Mouse (Mus musculus): ENCODE data around the gene Samd4b. TPM values are rescaled to one million over a fixed set of nuclear protein-coding genes. Genes with fewer than 3 reads are reported as not detected.
"Not testable (repeated sequence)": the region's sequence is repeated elsewhere in the genome, so short reads cannot be mapped to it uniquely, and the experiment has no call there.

Samd4b gene
- total RNA-seq (2021): 10 to 100 TPM; 67.8 to 80.1 TPM
- long read RNA-seq, experiment 1, full-length matches to known transcripts: 49 of 103 reads
- long read RNA-seq, experiment 1, partial matches to known transcripts: 28 of 103 reads
- long read RNA-seq, experiment 1, other reads (novel, unspliced or antisense): 26 of 103 reads
- long read RNA-seq, experiment 2, full-length matches to known transcripts: 26 of 52 reads
- long read RNA-seq, experiment 2, partial matches to known transcripts: 15 of 52 reads
- long read RNA-seq, experiment 2, other reads (novel, unspliced or antisense): 11 of 52 reads

DNA sequence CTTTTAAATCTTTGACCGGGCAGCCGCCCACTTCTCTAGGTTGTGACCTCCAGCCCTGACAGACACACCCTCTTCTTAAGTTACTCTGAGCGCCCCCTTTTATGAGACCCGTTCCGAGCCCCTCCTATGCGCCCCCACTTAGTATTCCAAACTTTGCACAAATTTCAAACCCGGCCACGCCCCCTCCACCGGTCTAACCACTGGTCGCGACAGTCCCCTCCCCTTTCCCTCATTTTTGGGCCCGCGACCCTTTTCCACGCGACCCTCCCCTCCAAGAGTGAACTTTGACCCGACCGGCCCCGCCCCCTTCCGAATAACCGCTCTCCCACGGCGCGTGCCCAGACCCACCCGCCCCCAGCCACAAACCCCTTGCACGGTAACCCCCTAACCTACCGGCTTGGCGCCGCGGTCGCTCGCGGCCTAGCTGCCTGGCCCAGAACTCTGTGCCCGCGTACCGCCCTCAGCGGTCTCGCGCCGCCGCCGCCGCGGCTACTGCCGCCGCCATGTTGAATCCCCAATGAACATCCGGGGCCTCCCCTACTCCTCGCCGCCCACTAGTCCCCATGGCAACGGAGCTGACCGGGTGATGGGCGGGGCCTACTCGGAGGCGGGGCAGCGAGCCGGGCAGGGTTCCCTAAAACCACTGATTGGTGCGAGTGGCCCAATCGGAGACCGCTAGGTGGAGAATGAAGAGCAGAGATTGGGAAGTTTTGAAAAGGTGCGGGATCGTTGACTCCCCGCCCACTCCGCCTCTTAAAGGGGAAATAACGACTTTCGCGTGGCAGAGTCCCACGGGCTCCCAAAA, at the start of gene Samd4b, which contains the start of gene Pak4:
TSS of gene Samd4b (minus strand) at position 503 of the 805 bp plus-strand sequence.
TSS of gene Pak4 (minus strand) at position 544 of the 805 bp plus-strand sequence.
- DNase-seq (ENCODE audit: low spot score in 2 of 2): peak; percentile 99

DNA sequence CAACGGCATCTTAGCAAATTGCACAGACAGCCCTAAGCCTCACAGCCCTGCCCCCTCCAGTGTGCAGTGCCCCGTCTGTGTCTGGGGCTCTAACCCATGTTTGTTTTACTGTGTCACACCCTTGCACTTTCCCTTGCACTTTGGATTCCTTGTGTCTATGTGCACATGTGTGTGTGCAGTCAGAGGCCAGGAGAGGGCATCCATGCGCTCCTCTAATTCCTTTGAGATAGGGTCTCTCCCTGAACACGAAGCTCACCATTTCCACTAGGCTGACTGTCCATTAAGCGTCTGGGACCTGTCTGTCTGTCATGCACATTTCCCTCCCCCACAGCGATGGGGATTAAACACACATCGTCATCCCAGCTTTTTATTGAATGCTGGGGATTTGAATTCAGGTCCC, 49.1 kb upstream of the Samd4b start:
- no peak for DNase-seq (ENCODE audit: low spot score in 2 of 2)

DNA sequence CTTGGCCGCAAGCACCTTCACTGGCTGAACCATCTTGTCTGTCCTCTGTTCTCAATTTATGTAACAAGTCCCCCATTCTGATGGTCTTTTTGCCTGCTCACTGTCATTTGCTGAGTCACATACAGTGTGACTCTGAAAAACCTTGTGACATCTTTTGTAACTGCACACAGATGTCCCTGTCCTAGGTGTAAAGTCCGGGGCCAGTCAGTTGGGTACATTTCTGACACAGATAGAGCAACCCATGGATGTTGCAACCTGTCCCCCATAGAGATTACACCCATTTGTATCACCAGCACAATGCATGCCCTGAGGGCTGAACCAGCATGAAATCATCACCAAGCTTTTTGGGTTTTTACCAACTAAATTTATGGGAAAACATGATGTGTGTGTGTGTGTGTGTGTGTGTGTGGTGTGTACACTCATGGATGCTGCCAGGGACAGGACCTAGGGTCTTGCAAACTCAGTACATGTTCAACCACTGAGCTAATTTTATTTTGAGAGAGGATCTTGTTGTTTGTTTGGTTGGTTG, 48.1 kb upstream of the Samd4b start:
- DNase-seq (ENCODE audit: low spot score in 2 of 2): no peak

DNA sequence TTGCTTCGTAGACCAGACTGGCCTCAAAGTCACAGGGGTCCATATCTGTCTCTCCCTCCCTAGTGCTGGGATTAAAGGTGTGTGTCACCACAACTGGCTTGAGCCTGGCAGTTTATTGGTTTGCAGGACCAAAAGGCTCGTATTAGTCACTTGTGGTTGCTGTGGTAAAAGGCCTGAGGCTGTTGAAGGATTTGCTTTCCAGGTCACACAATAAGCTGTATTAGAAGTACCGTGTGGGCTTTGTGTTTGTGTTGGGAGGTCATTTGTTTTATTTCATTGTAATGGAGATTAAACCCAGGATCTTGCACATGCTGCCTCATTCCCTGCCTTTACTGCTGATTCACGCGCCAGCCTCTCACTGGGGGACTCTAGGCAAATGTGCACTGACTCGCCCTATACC, 47.4 kb upstream of the Samd4b start:
- DNase-seq (ENCODE audit: low spot score in 2 of 2): no peak

DNA sequence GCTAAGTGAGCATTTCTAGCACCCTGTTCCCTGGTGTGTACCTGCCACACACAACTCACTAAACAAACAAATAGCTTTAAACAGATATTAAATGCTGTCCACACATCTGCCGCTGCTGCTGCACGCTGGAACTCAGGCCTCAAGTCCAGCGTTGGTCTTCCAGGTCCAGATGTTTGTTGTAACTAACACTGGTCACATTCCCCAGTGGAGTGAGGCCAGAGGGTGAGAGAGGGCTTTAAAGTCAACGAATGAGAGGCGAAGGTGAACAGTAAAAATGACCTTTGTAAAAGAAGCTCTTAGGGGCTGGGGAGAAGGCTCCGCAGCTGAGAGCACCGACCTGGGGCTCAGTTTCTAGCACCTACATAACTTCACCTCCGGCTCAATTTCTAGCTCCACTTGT, 43.6 kb upstream of the Samd4b start:
- no peak for DNase-seq (ENCODE audit: low spot score in 2 of 2)

DNA sequence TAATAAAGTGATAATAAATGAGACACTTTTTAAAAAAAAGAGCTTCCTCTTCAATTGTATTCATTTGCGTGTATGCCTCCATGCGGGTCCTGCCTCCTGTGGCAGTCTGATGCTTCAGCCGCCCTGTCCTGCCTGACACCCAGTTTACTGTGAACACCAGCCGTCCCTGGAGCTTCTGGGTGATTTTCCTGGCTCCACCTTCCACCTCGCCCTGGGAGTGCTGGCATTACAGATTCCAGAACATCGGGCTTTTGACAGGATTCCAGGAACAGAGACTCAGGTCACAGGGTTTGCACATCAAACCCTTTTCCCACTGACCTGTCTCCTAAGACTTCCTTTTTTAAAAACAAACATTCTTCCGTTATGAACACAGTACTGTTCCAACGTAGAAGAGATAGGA, 39.6 kb upstream of the Samd4b start:
- no peak for DNase-seq (ENCODE audit: low spot score in 2 of 2)

DNA sequence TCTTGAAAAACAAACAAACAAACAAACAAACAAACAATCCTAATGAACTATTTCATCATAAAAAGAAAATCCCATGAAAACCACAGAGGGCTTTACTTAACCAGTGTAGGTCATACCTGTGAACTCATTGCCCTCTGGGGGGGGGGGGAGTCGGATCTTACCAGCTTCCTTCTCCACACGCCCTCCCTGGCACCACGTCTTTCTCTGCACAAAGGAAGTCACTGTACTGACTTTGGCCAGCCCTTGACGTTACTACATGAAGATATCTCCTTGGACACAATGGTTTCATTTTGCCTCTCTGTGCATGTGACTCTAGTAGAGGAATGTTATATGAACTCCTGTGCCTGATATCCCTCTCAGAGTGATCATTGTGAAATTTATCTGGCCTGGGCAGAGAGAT, 36.2 kb upstream of the Samd4b start:
- no peak for DNase-seq (ENCODE audit: low spot score in 2 of 2)

DNA sequence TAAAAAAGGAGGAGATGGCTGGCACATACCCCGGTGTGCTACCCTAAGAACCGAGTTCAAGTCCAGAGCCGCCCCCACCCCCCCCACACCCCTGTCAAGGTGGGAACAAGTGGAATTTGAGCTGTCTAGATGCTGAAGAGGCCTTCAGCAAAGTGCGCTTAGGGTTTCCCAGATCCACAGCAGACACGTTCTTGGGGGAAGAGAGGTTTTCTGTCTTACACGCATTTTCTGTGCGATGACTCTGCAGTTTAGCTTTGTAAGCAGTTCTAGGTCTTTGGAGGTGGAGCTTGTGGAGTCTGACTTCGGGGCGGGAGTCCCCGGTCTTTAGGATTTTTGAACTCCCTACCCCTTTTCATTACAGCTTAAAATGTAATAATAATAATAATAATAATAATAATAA, 33.1 kb upstream of the Samd4b start, which contains the start of gene Acp7:
TSS of gene Acp7 (minus strand) at position 260 of the 400 bp plus-strand sequence.
- no peak for DNase-seq (ENCODE audit: low spot score in 2 of 2)

DNA sequence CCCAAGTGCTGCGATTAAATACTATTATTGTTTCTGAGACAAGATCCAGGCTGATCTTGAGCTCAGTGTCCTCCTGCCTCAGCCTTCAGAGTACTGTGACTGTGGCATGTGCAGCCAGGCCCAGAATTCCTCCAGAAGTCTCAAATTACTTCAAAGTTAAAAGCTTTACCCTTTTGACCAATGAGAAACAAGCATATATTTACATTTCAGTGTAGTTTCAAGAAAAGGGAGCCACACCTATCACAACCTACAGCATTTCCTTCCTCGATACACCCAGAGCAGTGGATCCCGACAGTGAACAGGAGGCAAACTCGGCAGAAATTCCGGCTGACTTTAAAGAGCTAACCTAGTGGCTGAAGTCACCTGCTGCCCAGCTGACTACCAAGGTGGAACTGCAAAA, 26.8 kb upstream of the Samd4b start:
- DNase-seq (ENCODE audit: low spot score in 2 of 2): no peak

DNA sequence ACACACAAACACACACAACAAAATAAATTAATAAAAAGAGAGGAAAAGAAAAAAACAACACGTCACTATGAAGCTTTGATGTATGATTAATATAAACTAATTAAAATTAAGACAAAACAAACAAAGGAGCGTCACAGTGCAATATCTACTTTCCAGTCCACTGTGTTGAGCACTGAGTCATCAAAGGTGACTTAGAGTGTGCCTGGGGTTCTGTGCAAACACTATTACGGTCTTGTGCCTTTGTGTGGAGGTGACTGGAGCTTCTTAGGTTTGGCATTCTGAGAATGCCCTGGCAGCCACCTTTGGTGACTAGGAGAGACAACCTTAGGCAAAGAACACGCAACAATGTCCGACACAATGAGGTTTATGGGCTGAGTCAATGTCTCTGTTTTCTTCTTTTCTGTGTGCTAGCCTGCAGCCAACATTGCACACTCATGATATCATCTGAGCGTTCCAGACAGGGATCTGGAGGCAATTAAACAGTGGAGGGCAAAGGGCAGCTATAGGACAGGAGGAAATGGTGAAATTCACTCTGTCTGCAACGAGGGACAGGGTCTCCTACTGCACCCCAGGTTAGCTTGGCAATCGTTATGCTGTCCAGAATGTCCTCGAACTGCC, 21.3 kb upstream of the Samd4b start:
- DNase-seq (ENCODE audit: low spot score in 2 of 2): no peak

DNA sequence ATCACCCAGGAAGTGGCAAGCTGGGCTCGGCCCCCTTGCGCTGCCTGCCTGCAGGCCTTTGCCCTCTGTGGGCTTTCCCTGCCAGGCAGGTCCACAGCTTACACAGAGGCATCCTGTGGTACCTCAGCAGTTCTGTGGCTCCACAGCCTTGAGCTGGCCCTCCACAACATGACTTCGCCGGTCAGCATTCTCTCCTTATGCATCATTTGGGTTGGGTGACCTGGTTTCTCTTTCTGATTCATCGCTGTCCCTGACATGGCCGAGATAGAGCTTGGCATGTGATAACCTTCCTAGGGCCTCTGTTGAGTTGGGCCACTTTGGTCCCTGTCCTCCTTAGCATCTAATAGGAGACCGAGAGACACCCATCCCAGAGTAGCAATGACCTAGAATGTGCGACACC, 8.0 kb upstream of the Samd4b start:
- no peak for DNase-seq (ENCODE audit: low spot score in 2 of 2)

DNA sequence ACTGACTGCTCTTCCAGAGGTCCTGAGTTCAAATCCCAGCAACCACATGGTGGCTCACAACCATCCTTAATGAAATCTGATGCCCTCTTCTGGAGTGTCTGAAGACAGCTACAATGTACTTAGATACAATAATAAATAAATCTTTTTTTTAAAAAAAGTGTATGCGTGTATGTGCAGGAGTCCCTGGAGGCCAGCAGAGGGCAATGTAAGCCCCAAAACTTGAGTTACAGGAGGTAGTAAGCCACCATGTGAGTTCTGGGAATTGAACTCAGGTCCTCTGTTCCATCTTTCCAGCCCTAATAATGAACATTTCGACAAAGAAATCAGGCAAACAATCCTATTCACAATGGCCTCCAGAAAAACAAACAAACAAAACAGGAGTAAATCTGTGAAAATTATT, 5.8 kb upstream of the Samd4b start:
- DNase-seq (ENCODE audit: low spot score in 2 of 2): not testable (repeated sequence)

DNA sequence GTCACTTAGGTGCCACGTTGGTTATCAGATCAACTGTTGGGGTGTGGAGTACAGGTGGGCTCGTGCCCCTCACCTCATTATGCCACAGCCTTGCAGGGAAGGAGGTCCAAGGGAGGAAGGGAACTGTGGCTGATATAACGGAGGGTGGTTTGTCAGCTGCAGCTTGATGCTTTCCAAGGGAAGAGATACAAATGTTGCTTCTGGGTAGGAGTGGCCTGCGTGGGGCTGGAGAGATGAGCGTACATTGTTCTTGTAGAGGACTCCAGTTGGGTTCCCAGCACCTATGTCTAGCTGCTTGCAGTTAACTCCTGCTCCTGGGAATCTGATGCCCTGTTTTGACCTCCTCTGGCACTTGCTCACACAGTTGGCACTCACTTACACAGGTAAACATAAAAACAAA, 5.2 kb upstream of the Samd4b start:
- no peak for DNase-seq (ENCODE audit: low spot score in 2 of 2)

DNA sequence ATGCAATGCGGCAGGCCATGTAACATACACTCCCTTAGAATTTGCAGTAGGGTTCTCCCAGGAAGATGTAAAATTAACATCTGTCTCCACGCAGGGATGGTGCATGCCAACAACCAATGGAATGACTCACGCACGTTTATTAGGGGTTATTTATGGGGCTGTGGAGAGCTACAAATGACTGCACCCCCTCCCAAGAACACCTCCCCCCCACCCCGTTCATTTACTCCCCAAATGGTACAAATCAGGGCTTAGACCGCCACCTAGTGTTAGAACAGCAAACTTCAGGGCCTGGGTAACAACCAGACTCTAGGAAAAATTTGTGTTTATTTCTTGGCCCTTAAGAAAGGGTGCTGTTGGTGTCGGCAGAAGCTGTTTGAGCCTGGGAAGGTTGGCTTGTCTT, 3.7 kb upstream of the Samd4b start:
- DNase-seq (ENCODE audit: low spot score in 2 of 2): peak; percentile 65 to 74

DNA sequence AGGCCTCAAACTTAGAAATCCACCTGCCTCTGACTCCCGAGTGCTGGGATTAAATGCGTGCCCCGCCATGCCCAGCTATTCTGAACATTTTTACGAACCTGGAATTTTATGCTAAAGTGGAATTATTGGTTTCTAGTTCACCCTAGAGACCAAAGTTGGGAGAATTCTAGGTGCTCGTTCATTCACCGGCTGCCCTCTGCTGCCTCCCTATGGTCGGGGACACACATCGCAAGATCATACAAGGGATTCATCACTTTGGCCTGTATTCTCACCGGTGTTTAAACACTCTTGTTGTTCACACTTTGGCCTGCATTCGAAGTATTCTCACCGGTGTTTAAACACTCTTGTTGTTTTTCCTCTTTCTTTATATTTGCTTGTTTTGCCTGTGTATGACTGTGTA, 3.1 kb upstream of the Samd4b start:
- DNase-seq (ENCODE audit: low spot score in 2 of 2): peak; percentile 77 to 84

DNA sequence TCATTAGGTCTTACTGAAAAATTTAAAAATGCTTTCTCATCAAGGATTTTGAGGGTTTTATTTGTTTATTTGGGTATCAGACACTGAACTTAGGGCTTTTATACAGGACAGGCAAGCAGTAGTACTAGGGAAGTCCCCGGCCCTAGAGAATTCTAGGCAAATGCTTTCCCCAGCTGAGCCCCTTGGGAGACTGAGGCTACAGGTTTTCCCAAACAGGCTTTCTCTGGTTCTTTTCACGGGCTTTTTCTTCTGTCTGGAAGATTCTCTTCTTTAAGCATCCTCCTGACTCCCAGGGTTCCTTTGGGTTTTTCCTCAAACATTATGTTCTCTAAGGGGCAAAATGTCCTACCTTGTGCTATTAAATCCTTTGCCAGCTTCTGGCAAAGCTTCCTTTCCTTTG, 1.0 kb upstream of the Samd4b start:
- no peak for DNase-seq (ENCODE audit: low spot score in 2 of 2)

DNA sequence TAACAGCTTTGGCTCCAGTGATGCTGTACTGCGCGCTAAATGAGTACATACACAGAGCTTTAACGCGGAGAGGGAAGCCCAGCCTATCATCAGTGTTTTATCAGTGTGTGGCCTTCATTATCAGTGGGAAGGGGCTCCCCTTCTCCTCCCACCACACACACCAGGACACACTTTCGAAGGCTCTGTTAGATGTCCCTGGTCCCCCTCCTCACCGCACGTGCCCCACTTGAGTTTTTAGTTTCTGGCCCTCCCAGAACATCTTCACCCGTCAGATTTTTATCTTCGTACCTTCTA, 720 bp downstream of the Samd4b start:
- no peak for DNase-seq (ENCODE audit: low spot score in 2 of 2)

DNA sequence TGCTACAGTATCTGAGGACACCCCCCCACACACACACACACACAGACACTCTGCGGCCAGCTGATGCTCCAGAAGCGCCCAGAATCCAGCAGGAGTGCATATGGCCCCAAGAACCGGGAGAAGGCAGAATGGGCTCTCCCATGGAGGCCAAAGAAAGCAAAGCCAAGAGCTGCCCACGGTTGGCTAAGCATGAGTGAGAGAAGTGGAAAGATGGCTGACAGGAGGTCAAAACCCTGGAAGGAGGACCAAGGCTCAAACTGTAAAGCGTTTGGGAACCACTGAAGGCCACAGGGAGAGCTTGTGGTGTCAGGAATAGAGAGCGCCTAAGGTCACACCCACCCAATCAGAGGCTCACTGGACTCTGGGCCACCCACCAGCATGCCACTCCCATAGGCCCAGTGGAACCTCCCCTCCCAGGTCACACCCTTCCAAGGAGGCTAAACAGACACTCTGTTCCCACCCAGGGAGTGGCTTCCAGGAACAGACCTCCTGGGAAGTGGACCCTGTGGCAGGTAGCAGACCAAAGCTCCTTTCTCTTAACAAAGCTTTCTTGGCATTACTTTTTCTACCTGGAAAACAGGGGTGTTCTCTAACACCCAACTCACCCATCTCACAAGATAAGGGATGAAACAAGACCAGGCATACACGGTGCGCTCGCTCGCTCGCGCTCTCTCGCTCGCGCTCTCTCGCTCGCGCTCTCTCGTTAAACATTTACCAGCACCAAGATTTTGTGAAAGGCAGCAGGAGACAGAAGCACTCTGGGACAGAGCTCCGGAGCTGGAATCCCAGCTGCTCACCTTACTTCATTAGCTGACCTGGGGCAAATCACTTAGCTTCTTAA, 1.3 kb downstream of the Samd4b start:
- DNase-seq (ENCODE audit: low spot score in 2 of 2): no peak

DNA sequence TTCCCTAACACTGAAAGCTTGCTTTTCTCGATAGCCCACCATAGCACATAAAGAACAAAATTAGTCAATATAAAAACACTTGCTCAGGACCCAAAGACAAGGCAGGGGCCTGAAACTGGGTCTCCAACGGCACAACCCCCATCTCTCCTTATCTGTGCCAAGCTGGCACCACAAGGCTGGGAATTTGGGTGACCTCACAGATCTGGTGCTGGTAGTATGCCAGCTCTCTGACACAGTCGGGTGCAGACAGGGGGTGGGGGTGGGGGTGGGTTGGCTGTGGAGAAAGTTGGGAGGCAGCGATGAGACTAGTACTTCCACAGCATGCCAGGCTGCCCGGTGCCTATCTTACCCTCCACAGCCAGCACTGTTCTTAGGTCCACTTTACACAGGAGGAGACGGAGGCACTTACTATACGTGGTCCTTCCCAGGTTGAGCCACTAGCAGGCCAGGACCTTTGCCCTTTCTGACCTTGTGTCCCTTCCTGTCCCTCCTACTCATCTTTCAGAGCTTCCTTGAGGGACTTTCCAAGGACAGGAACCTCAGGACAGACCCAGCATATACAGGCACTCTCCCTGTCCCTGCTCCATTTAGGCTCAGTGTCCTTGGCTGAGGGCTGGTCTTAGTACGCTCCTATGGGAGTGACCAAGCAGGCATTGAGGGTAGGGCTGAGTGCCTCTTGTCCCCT, 2.1 kb downstream of the Samd4b start:
- no peak for DNase-seq (ENCODE audit: low spot score in 2 of 2)

Measured in left cerebral cortex, adult 18-20 months (tissue).